Mouse (Mus musculus) midbrain, embryonic 16.5 days (tissue): ENCODE results near the gene Myo1b. TPM values are rescaled to one million over a fixed set of nuclear protein-coding genes. Genes with fewer than 3 reads are reported as not detected.

Experiments
- ATAC-seq: fragments of 200-750 bp; cut with Nextera tagmentation; 2 replicates; pipeline ENCODE4 v1.8.0; 2017; ENCODE audit warnings: moderate TSS enrichment
- H3K27ac ChIP-seq: fragments of 300-500 bp; sonication (generic); 2 replicates; pipeline ENCODE4 v1.5.1; 2014; ENCODE audit warnings: mild to moderate bottlenecking, low read length, mixed read lengths
- H3K27me3 ChIP-seq: fragments of 300-500 bp; sonication (generic); 2 replicates; pipeline ENCODE4 v1.6.1; 2014; ENCODE audit warnings: low read depth, low read length, mixed read lengths; ENCODE audit not compliant: control insufficient read depth, insufficient read depth
- H3K36me3 ChIP-seq: fragments of 300-500 bp; sonication (generic); 2 replicates; pipeline ENCODE4 v1.6.1; 2014; ENCODE audit warnings: mild to moderate bottlenecking, low read length, moderate library complexity, mixed read lengths; ENCODE audit not compliant: control insufficient read depth, insufficient read depth
- H3K4me1 ChIP-seq: fragments of 300-500 bp; sonication (generic); 2 replicates; pipeline ENCODE4 v1.6.1; 2014; ENCODE audit warnings: mild to moderate bottlenecking, low read length, mixed read lengths; ENCODE audit not compliant: control insufficient read depth, insufficient read depth
- H3K4me2 ChIP-seq: fragments of 300-500 bp; sonication (generic); 2 replicates; pipeline ENCODE4 v1.6.1; 2014; ENCODE audit warnings: mild to moderate bottlenecking, low read length, mixed read lengths
- H3K4me3 ChIP-seq: fragments of 300-500 bp; sonication (generic); 2 replicates; pipeline ENCODE4 v1.5.1; 2014; ENCODE audit warnings: low read depth, mild to moderate bottlenecking, low read length, moderate library complexity, mixed read lengths
- H3K9ac ChIP-seq: fragments of 300-500 bp; sonication (generic); 2 replicates; pipeline ENCODE4 v1.6.1; 2014; ENCODE audit warnings: low read depth, low read length, mixed read lengths
- H3K9me3 ChIP-seq: fragments of 300-500 bp; sonication (generic); replicated peaks from 2 replicates; pipeline ENCODE4 v1.6.1; 2014; ENCODE audit warnings: mild to moderate bottlenecking, low read length, mixed read lengths; ENCODE audit not compliant: control insufficient read depth, poor library complexity, severe bottlenecking
- WGBS: fragments of 180-500 bp; shearing (Covaris S2); extraction: QIAGEN DNeasy Blood & Tissue Kit; methylation state at CpG from one replicate; pipeline ENCODE4 v1.1.7; 2014; 5-methylcytosine and 5-hydroxymethylcytosine counted together
- polyA plus RNA-seq: library from polyadenylated mRNA; unstranded; fragments of >200 nt; fragmentation: Nextera tagmentation; extraction: Ambion mirVana; gene quantifications from 2 replicates; pipeline ENCODE4 v1.2.1, GENCODE M21; 2015

The Myo1b gene
- polyA plus RNA-seq, 1 experiment from 2014 or later = 57.6 TPM

DNA sequence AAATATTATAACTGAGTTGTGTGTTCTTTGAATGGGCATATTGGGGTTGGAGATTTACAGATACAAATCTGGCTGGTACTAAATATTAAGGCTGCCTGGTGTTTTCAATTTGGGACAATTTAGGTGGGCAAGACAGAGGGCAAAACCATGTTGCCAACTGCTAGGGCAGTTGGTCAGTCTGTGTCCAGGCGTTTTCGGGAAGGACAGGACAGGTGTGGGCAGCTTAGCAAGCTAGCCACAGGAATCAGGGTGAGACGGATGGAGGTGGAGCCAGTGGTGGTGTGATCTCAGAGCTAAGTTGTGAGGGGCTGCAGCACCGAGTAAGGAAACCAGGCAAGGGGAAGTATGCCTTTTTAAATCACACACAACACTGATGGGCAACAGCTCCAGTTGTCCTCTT lies 211.3 kb downstream of the Myo1b start:
- H3K27me3 ChIP-seq = no peaks in the 10 kb centered on the region
- WGBS = 85% methylated on average over 4 of the region's 4 CpGs

More for the DNA sequence above, 211.3 kb downstream of the Myo1b start:
- no peak overlapping the region for H3K4me3 ChIP-seq
- no peaks in the 10 kb centered on the region for H3K9me3 ChIP-seq
- H3K9ac ChIP-seq = no peak overlapping the region
- no peak overlapping the region for H3K4me2 ChIP-seq
- no peaks in the 10 kb centered on the region for H3K4me1 ChIP-seq
- no peak for ATAC-seq
- H3K27ac ChIP-seq = no peak overlapping the region
- H3K36me3 ChIP-seq = no peaks in the 10 kb centered on the region

Other genes starting within 250 kb of the Myo1b start
- 0.60 and 0.62 TPM in 2 replicates for gene Stat4, start 71.1 kb upstream of the Myo1b start, polyA plus RNA-seq
- gene Stat1, start 203.4 kb upstream of the Myo1b start, polyA plus RNA-seq = 11.2 and 11.6 TPM in 2 replicates